Mouse (Mus musculus) gastrocnemius, adult 2 months (tissue): ENCODE data around the gene Grk2. TPM values are rescaled to one million over a fixed set of nuclear protein-coding genes. Genes with fewer than 3 reads are reported as not detected.
A peak's percentile ranks its signal among the peaks of the same experiment; 100 is the strongest.

Experiments used
- DNase-seq: peaks from one replicate; pipeline ENCODE4 v3.0.0; 2022
- H3K27ac ChIP-seq: fragments of 200-600 bp; 2 replicates; pipeline ENCODE4 v1.8.1; 2022; ENCODE audit warnings: mild to moderate bottlenecking
- H3K4me3 ChIP-seq: fragments of 200-600 bp; 2 replicates; pipeline ENCODE4 v1.8.1; 2022; ENCODE audit warnings: mild to moderate bottlenecking, moderate library complexity
- CTCF ChIP-seq: fragments of 200-600 bp; IDR thresholded peaks from 2 replicates; pipeline ENCODE4 v1.8.1; 2022; ENCODE audit warnings: antibody characterized with exemption, mild to moderate bottlenecking, moderate library complexity
- intact Hi-C: fragments of 180-260 bp; cut with DNase I; formaldehyde crosslinking; loops from one replicate; pipeline ENCODE4 v1.15.1; 2025
- total RNA-seq, 2 experiments: library from RNA; stranded (reverse); gene quantifications; 2 replicates each; pipeline ENCODE4 v1.2.3; 2021

Grk2 gene
- total RNA-seq, 2 experiments from 2014 or later, result 56.6 to 61.2 TPM

GRCm38 (mm10) chr19:4322134-4322533 lies 16.1 kb upstream of the Grk2 start:
- intact Hi-C loops, result no loop called here
- Histone ChIP-seq H3K27ac (no peak overlapping the region), H3K4me3 (no peak overlapping the region)
- no peak for DNase-seq
- no peak for TF ChIP-seq CTCF

- TF ChIP-seq CTCF, result no peak
- no peak for DNase-seq
- Histone ChIP-seq H3K4me3 (no peak overlapping the region), H3K27ac (no peak overlapping the region)
- intact Hi-C loops, result no loop called here
Observed at GRCm38 (mm10) chr19:4321622-4322021, 15.6 kb upstream of the Grk2 start.

- intact Hi-C loops, result no loop called here
- Histone ChIP-seq H3K4me3 (no peak overlapping the region), H3K27ac (no peak overlapping the region)
- no peak for DNase-seq
- TF ChIP-seq CTCF, result no peak
Observed at GRCm38 (mm10) chr19:4319272-4319671, 13.2 kb upstream of the Grk2 start.

GRCm38 (mm10) chr19:4317181-4317580 lies 11.2 kb upstream of the Grk2 start:
- no peak for DNase-seq
- intact Hi-C loops, result no loop called here
- Histone ChIP-seq H3K27ac (no peak overlapping the region), H3K4me3 (no peak overlapping the region)
- no peak for TF ChIP-seq CTCF

- no peak for TF ChIP-seq CTCF
- Histone ChIP-seq H3K27ac (no peak overlapping the region), H3K4me3 (no peak overlapping the region)
- no peak for DNase-seq
- intact Hi-C loops, result no loop called here
Observed at GRCm38 (mm10) chr19:4315223-4315944, 9.4 kb upstream of the Grk2 start.

- peak overlapping the region; percentile 12; the same call in 1 of the 2 replicates for H3K27ac ChIP-seq
- peak; percentile 81 for TF ChIP-seq CTCF
- intact Hi-C loops, result loop anchor here (1.0 to 2.0 kb wide), 2 partner anchors 52 to 103 kb away; no protein-coding TSS in a partner anchor
- DNase-seq, result peak; percentile 70
- H3K4me3 ChIP-seq, result no peak overlapping the region
Observed at GRCm38 (mm10) chr19:4309776-4310185, 3.8 kb upstream of the Grk2 start.

- TF ChIP-seq CTCF, result no peak
- intact Hi-C loops, result no loop called here
Observed at GRCm38 (mm10) chr19:4309302-4309701, 3.3 kb upstream of the Grk2 start.

GRCm38 (mm10) chr19:4305491-4306189 lies 382 bp downstream of the Grk2 start:
- peak overlapping the region; percentile 99 for H3K4me3 ChIP-seq
- TF ChIP-seq CTCF, result no peak
- intact Hi-C loops, result loop anchor here (1.0 to 2.0 kb wide), 2 partner anchors 23 to 48 kb away; partner anchors contain the start of gene Ankrd13d
- peak overlapping the region; percentile 91 for H3K27ac ChIP-seq
- peak; percentile 68 for DNase-seq

More at GRCm38 (mm10) chr19:4309302-4309701, 3.3 kb upstream of the Grk2 start:
- H3K27ac ChIP-seq, result peak overlapping the region; percentile 12
- no peak overlapping the region for H3K4me3 ChIP-seq
- no peak for DNase-seq

GRCm38 (mm10) chr19:4304871-4305321 lies 1.1 kb downstream of the Grk2 start:
- no peak for TF ChIP-seq CTCF
- H3K4me3 ChIP-seq, result peak overlapping the region; percentile 99
- DNase-seq, result no peak
- H3K27ac ChIP-seq, result peak overlapping the region; percentile 91
- intact Hi-C loops, result loop anchor here (2.0 kb wide), 1 partner anchor 22 kb away; the partner anchor contains the start of gene Ankrd13d

GRCm38 (mm10) chr19:4304251-4304821 lies 1.7 kb downstream of the Grk2 start:
- intact Hi-C loops, result loop anchor here (2.0 kb wide), 1 partner anchor 22 kb away; the partner anchor contains the start of gene Ankrd13d
- TF ChIP-seq CTCF, result no peak
- H3K4me3 ChIP-seq, result peak overlapping the region; percentile 99
- H3K27ac ChIP-seq, result peak overlapping the region; percentile 91
- DNase-seq, result no peak

- Histone ChIP-seq H3K4me3 (peak overlapping the region; percentile 99), H3K27ac (peak overlapping the region; percentile 91)
- no peak for DNase-seq
- no peak for TF ChIP-seq CTCF
- intact Hi-C loops, result no loop called here
Observed at GRCm38 (mm10) chr19:4303640-4303995, 2.4 kb downstream of the Grk2 start.

GRCm38 (mm10) chr19:4302936-4303639 lies 2.9 kb downstream of the Grk2 start:
- peak overlapping the region; percentile 99 for H3K4me3 ChIP-seq
- intact Hi-C loops, result no loop called here
- peak; percentile 89 for DNase-seq
- no peak for TF ChIP-seq CTCF
- H3K27ac ChIP-seq, result peak overlapping the region; percentile 91
